Mouse (Mus musculus): ENCODE results near the gene Ptch1. TPM values are rescaled to one million over a fixed set of nuclear protein-coding genes. Genes with fewer than 3 reads are reported as not detected.

Gene Ptch1
- polyA plus RNA-seq, 1 experiment from 2014 or later, result 24.0 TPM

GRCm38 (mm10) chr13:63545291-63545690, 28.1 kb downstream of the Ptch1 start:
- peak overlapping the region; percentile 50 for H3K27ac ChIP-seq
- H3K4me3 ChIP-seq (replicated peaks), result no peak overlapping the region
- ATAC-seq (ENCODE audit: low FRiP score), result no peak
- WGBS, result 25% methylated on average over 7 of the region's 7 CpGs
- H3K27me3 ChIP-seq, result peaks cover 23% of the 10 kb centered on the region
- no peaks in the 10 kb centered on the region for H3K9me3 ChIP-seq
- peak overlapping the region; percentile 32 for H3K4me2 ChIP-seq
- peaks cover 31% of the 10 kb centered on the region for H3K36me3 ChIP-seq (replicated peaks)
- peaks cover 73% of the 10 kb centered on the region for H3K4me1 ChIP-seq
- H3K9ac ChIP-seq, result no peak overlapping the region

DNA sequence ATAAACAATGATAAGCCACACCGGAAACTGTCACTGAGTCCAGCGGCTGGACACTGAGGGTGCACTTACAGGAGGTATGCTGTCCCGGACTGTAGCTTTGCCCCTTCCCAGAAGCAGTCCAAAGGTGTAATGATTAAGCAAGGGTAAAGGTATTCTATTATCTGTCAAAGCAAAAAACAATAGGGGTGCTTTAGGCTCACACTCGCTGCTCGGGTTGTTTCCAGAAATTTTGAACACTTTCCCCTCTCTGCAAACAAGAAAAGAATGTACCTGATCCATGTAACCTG, 28.5 kb downstream of the Ptch1 start:
- Histone ChIP-seq H3K9me3 (no peaks in the 10 kb centered on the region), H3K4me3 (replicated peaks) (no peak overlapping the region), H3K4me1 (peaks cover 69% of the 10 kb centered on the region), H3K9ac (no peak overlapping the region), H3K36me3 (replicated peaks) (peaks cover 32% of the 10 kb centered on the region), H3K4me2 (peak overlapping the region; percentile 32), H3K27ac (peak overlapping the region; percentile 50), H3K27me3 (peaks cover 21% of the 10 kb centered on the region)
- 27% methylated on average over 5 of the region's 5 CpGs for WGBS
- ATAC-seq (ENCODE audit: low FRiP score), result peak; percentile 21; the same call in 1 of the 2 replicates

DNA sequence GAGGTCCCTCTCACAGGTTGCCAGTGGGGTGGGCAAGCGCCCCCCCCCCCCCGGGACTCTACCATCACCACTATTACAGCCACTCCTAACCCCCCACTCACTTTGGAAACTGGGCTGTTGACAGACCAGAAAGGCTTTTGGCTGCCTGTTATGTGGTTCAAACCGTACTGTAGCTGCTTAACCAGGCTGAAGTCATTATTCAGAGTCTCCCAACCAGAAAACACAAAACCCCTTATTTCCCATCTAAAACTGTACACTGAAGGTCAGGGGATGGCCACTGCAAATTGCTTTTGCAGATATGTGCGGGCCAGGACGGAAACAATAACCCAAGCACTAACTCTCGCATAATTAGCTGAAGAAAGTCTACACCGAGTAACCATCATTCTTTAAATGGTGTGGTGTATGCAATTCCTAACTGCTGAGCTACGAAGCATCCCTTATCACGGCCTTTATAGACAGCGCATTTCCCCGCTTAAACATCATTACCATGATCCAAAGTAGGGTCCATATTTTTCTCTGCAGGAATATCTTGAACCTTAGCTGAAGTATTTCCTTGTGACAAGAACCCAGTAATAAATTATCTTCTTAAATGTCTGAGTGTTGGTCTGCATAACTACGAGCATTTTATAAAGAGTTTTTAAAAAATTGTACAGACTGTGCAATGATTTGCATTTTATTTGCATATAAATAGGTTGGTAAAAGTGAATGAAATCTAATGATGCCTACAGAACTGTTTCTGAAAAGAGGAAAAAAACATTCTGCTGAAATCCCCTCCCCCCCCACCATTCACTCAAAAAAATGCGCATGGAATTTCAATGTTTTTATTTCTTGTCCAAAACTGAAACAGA, 29.1 kb downstream of the Ptch1 start:
- WGBS, result 27% methylated on average over 13 of the region's 13 CpGs
- Histone ChIP-seq H3K4me2 (peak overlapping the region; percentile 32), H3K27me3 (peaks cover 18% of the 10 kb centered on the region), H3K27ac (peak overlapping the region; percentile 70), H3K9ac (no peak overlapping the region), H3K4me3 (replicated peaks) (no peak overlapping the region), H3K36me3 (replicated peaks) (peaks cover 38% of the 10 kb centered on the region), H3K4me1 (peaks cover 64% of the 10 kb centered on the region), H3K9me3 (no peaks in the 10 kb centered on the region)
- peak; percentile 58 for ATAC-seq (ENCODE audit: low FRiP score)

GRCm38 (mm10) chr13:63543459-63543858, 29.9 kb downstream of the Ptch1 start:
- WGBS, result 34% methylated on average over 6 of the region's 6 CpGs
- peaks cover 14% of the 10 kb centered on the region for H3K27me3 ChIP-seq
- H3K4me1 ChIP-seq, result peaks cover 55% of the 10 kb centered on the region
- no peak overlapping the region for H3K4me3 ChIP-seq (replicated peaks)
- H3K27ac ChIP-seq, result peak overlapping the region; percentile 70
- H3K9me3 ChIP-seq, result no peaks in the 10 kb centered on the region
- 0 out of 2 replicates have a peak, but pooled peaks have one; percentile 19 for ATAC-seq (ENCODE audit: low FRiP score)
- H3K9ac ChIP-seq, result no peak overlapping the region
- peaks cover 47% of the 10 kb centered on the region for H3K36me3 ChIP-seq (replicated peaks)
- H3K4me2 ChIP-seq, result 0 out of 2 replicates have a peak overlapping the region, but pooled peaks have one; percentile 1

DNA sequence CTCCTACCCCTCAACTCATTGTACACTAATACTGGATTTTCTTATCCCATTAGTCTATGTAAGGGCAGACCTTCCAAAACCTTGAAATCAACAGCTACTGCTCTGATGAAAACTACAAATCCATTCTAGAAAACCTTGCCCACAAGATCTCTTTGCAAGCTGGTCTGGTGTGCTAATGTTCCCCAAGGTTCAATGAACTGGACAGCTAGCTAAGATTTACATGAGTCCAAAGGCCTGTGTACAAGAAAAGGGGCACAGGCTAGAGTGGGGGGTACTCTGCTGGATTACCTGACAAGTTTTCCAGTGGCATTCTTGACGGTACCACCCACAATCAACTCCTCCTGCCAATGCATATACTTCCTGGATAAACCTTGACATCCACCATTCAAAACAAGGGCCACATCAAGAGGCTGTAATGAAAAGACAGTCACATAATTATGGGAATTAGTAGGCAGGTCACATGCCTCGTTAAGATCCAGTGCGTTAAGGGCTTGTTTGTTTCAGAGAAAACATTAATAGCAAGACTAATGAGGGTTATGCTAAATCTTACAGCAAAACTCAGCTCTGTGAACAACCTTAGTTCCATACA, 30.5 kb downstream of the Ptch1 start:
- Histone ChIP-seq H3K9ac (no peak overlapping the region), H3K36me3 (replicated peaks) (peaks cover 52% of the 10 kb centered on the region), H3K4me1 (peaks cover 49% of the 10 kb centered on the region), H3K9me3 (no peaks in the 10 kb centered on the region), H3K4me2 (no peak overlapping the region), H3K27ac (no peak overlapping the region), H3K27me3 (peaks cover 9% of the 10 kb centered on the region; the same call in 1 of the 2 replicates), H3K4me3 (replicated peaks) (no peak overlapping the region)
- WGBS, result 27% methylated on average over 3 of the region's 3 CpGs
- ATAC-seq (ENCODE audit: low FRiP score), result peak; percentile 40; the same call in 1 of the 2 replicates

GRCm38 (mm10) chr13:63541510-63541909, 31.9 kb downstream of the Ptch1 start:
- Histone ChIP-seq H3K4me2 (no peak overlapping the region), H3K9me3 (no peaks in the 10 kb centered on the region), H3K27me3 (peaks cover 7% of the 10 kb centered on the region; the same call in 1 of the 2 replicates), H3K4me3 (replicated peaks) (no peak overlapping the region), H3K9ac (no peak overlapping the region), H3K27ac (no peak overlapping the region), H3K4me1 (peaks cover 47% of the 10 kb centered on the region), H3K36me3 (replicated peaks) (peaks cover 60% of the 10 kb centered on the region)
- no peak for ATAC-seq (ENCODE audit: low FRiP score)

- Histone ChIP-seq H3K27me3 (peaks cover 7% of the 10 kb centered on the region; the same call in 1 of the 2 replicates), H3K9me3 (no peaks in the 10 kb centered on the region), H3K4me2 (no peak overlapping the region), H3K36me3 (replicated peaks) (peaks cover 70% of the 10 kb centered on the region), H3K9ac (no peak overlapping the region), H3K27ac (no peak overlapping the region), H3K4me1 (peaks cover 39% of the 10 kb centered on the region), H3K4me3 (replicated peaks) (no peak overlapping the region)
- WGBS, result 83% methylated on average over 12 of the region's 12 CpGs
- no peak for ATAC-seq (ENCODE audit: low FRiP score)
Measured at GRCm38 (mm10) chr13:63540584-63540983, 32.8 kb downstream of the Ptch1 start.

DNA sequence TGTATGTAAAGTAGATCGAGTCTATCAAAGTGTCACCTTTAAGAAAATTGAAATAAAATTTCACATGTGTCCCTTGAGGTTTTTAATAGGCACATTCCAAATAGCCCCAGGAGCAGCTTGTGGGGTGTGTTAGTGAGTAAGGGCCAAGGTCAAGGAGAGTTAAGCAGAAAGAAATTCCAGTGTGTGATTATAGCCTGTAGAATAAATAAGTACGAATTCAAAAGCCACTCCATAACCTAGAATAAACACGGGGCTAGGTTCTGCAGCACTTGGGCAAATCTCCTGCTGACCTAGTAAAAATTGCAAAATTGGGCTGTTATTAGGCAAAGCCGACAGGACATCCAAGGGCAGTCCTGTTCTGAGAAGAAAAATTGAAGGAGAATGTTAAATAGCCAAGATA, 38.4 kb downstream of the Ptch1 start:
- WGBS, result 87% methylated on average over 4 of the region's 4 CpGs
- Histone ChIP-seq H3K4me1 (peaks cover 4% of the 10 kb centered on the region), H3K9me3 (no peaks in the 10 kb centered on the region), H3K27me3 (peaks cover 14% of the 10 kb centered on the region; the same call in 1 of the 2 replicates), H3K27ac (no peak overlapping the region), H3K4me3 (replicated peaks) (no peak overlapping the region), H3K9ac (no peak overlapping the region), H3K4me2 (no peak overlapping the region), H3K36me3 (replicated peaks) (peaks cover 95% of the 10 kb centered on the region)
- ATAC-seq (ENCODE audit: low FRiP score), result no peak

DNA sequence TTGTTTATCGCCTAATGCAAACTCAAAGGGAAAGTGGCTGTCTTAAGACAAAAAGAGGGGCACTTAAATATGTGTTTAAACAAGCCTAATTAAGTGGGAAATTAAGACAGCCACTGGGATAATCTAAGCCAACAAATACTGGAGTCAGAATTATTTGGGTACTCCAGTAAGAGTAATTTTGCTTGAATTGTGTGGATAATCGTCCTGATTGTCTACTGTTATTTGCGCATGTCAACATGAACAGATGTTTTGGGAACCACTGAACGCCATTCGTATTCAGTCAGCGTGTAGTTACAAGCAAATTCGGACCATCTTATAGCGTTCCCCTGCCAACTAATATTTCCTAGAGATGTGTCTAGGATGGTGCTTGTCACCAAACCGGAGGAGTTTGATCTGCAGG, 42.5 kb downstream of the Ptch1 start:
- Histone ChIP-seq H3K4me1 (peaks cover 43% of the 10 kb centered on the region), H3K36me3 (replicated peaks) (peaks cover 87% of the 10 kb centered on the region), H3K4me3 (replicated peaks) (no peak overlapping the region), H3K27ac (no peak overlapping the region), H3K9ac (no peak overlapping the region), H3K27me3 (peaks cover 27% of the 10 kb centered on the region), H3K9me3 (no peaks in the 10 kb centered on the region), H3K4me2 (no peak overlapping the region)
- no peak for ATAC-seq (ENCODE audit: low FRiP score)
- WGBS, result 67% methylated on average over 9 of the region's 9 CpGs

DNA sequence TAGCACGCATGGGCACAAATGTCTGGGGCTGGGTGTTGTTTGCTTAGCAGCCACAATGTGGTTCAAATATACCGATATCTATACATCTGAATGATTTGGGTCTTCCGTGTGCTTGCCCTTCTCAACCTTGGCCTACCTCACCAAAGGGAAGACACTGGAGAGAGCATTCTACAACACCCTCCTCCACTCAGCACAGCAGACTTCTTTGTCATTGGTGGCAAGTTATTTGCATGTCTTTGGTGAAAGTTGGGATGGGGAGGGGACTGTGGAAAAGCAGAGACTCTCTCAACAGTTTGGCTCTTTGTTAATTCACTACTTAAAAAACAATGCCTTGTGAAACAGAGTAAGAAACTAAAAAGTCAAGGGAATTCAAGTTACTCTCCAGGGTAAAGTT, 43.0 kb downstream of the Ptch1 start:
- Histone ChIP-seq H3K4me2 (no peak overlapping the region), H3K4me1 (peaks cover 47% of the 10 kb centered on the region), H3K27me3 (peaks cover 27% of the 10 kb centered on the region), H3K9me3 (no peaks in the 10 kb centered on the region), H3K4me3 (replicated peaks) (no peak overlapping the region), H3K9ac (no peak overlapping the region), H3K27ac (no peak overlapping the region), H3K36me3 (replicated peaks) (peaks cover 85% of the 10 kb centered on the region)
- ATAC-seq (ENCODE audit: low FRiP score), result no peak
- WGBS, result 39% methylated on average over 3 of the region's 3 CpGs

GRCm38 (mm10) chr13:63529602-63530370, 43.6 kb downstream of the Ptch1 start:
- peaks cover 53% of the 10 kb centered on the region for H3K4me1 ChIP-seq
- peaks cover 85% of the 10 kb centered on the region for H3K36me3 ChIP-seq (replicated peaks)

GRCm38 (mm10) chr13:63528852-63529251, 44.5 kb downstream of the Ptch1 start:
- ATAC-seq (ENCODE audit: low FRiP score), result no peak
- H3K9ac ChIP-seq, result no peak overlapping the region

More at GRCm38 (mm10) chr13:63529602-63530370, 43.6 kb downstream of the Ptch1 start:
- no peak overlapping the region for H3K9ac ChIP-seq
- no peak overlapping the region for H3K4me2 ChIP-seq
- H3K27ac ChIP-seq, result no peak overlapping the region
- ATAC-seq (ENCODE audit: low FRiP score), result no peak
- no peak overlapping the region for H3K4me3 ChIP-seq (replicated peaks)
- peaks cover 27% of the 10 kb centered on the region for H3K27me3 ChIP-seq
- 68% methylated on average over 3 of the region's 3 CpGs for WGBS
- H3K9me3 ChIP-seq, result no peaks in the 10 kb centered on the region

More at GRCm38 (mm10) chr13:63528852-63529251, 44.5 kb downstream of the Ptch1 start:
- H3K4me2 ChIP-seq, result no peak overlapping the region
- H3K4me1 ChIP-seq, result peaks cover 61% of the 10 kb centered on the region
- peaks cover 27% of the 10 kb centered on the region for H3K27me3 ChIP-seq
- peak overlapping the region; percentile 53; the same call in 1 of the 2 replicates for H3K27ac ChIP-seq
- 5% methylated on average over 2 of the region's 2 CpGs for WGBS
- no peaks in the 10 kb centered on the region for H3K9me3 ChIP-seq
- H3K4me3 ChIP-seq (replicated peaks), result no peak overlapping the region
- peaks cover 85% of the 10 kb centered on the region for H3K36me3 ChIP-seq (replicated peaks)
